Mouse (Mus musculus) bone marrow macrophage, adult 2 months (primary cell): Measurements from ENCODE around the gene Fxyd5.

Experiments used
- CTCF ChIP-seq: IDR thresholded peaks from 2 replicates; pipeline ENCODE4 v1.5.1; 2012; ENCODE audit warnings: low read depth, mild to moderate bottlenecking, low read length, moderate library complexity
- POLR2A ChIP-seq: IDR thresholded peaks from 2 replicates; pipeline ENCODE4 v1.6.1; 2012; ENCODE audit warnings: mild to moderate bottlenecking, low read depth, low read length, borderline replicate concordance

- no peak for TF ChIP-seq POLR2A
- peak; percentile 68 for TF ChIP-seq CTCF
Measured at GRCm38 (mm10) chr7:31077885-31078445, 35.7 kb upstream of the Fxyd5 start.
